Mouse (Mus musculus) MEL (cell line): Measurements from ENCODE around the gene Rab3gap2.

ENCODE experiments used
- CTCF ChIP-seq, 3 experiments: IDR thresholded peaks in 2 of 3; conservative IDR thresholded peaks in 1 of 3; 2 replicates each; pipeline ENCODE4 v1.5.1; 2011 to 2012; ENCODE audit warnings: low read length in 3 of 3, low read depth in 2 of 3, mild to moderate bottlenecking in 2 of 3, improper control_type of control experiment in 1 of 3, inconsistent platforms in 1 of 3, mixed read lengths in 1 of 3, moderate library complexity in 1 of 3; ENCODE audit not compliant: control insufficient read depth in 1 of 3, insufficient read depth in 1 of 3, poor library complexity in 1 of 3, severe bottlenecking in 1 of 3
- E2F4 ChIP-seq: IDR thresholded peaks from 2 replicates; pipeline ENCODE4 v1.6.1; 2011; ENCODE audit warnings: low read depth, low read length, improper control_type of control experiment, borderline replicate concordance
- TAL1 ChIP-seq: IDR thresholded peaks from 2 replicates; pipeline ENCODE4 v1.6.1; 2012; ENCODE audit warnings: mild to moderate bottlenecking, inconsistent platforms, low read length, moderate library complexity, mixed read lengths
- USF1 ChIP-seq: IDR thresholded peaks from 2 replicates; pipeline ENCODE4 v1.6.1; 2014; ENCODE audit warnings: low read depth, mild to moderate bottlenecking, inconsistent platforms, low read length, improper control_type of control experiment, moderate library complexity

DNA sequence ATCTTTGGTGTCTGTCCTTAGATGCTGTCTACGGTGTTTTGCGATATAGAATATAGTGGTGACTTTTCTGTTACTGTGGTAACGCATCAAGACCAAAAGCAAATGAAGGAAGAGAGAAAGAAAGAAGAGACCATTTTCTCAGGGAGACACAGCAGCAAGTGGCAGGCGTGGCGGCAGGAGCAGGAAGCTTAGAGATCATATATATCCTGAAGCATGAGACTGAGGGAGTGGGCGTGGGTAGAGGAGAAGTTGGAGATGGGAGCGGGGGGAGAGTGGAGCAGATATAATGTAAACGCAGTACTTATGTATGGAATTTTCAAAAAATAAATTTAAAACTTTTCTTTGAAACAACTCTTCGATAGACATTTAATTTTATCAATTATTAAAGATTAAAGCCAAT, 14.0 kb upstream of the Rab3gap2 start:
- TF ChIP-seq TAL1 (no peak), E2F4 (no peak), CTCF (IDR thresholded peaks at IDR 0.05 in 2 of 3, conservative IDR thresholded peaks at IDR 0.05 in 1 of 3; ENCODE audit: control insufficient read depth in 1 of 3, insufficient read depth in 1 of 3, low read depth in 2 of 3, low read length in 3 of 3, poor library complexity in 1 of 3, severe bottlenecking in 1 of 3) (no peak), USF1 (no peak)
